Mouse (Mus musculus) heart, adult 9 months (tissue): Measurements from ENCODE around the gene Vmn1r72.
"Not testable (repeated sequence)": the region's sequence is repeated elsewhere in the genome, so short reads cannot be mapped to it uniquely, and the experiment has no call there.

Source experiments
- DNase-seq, 2 experiments: peaks; one replicate each; pipeline ENCODE4 v3.0.0; 2022; ENCODE audit warnings: low spot score in 2 of 2

The Vmn1r72 gene

DNA sequence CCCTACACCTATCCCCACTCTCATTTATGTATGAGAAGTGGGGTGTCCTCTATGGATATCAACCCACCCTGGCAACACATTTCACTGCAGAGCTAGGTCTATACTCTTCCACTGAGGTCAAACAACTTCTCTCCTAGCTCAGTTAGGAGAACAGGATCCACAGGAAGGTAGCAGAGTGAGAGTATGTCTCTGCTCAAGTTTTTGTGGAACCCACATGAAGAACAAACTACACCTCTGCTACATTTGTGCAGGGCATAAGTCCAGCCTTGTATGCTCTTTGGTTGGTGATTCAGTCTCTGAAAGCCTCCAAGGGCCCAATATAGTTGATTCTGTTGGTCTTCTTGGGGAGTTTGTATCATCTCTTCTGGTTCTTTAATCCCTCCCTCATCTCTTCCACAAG, at the start of gene Vmn1r72:
Vmn1r72 (minus strand) TSS at position 101 of the 400 bp plus-strand sequence.
- not testable (repeated sequence) for DNase-seq

- not testable (repeated sequence) for DNase-seq
These were observed 62.9 kb downstream of the Vmn1r72 start for GRCm38 (mm10) chr7:11617082-11617481.
